Mouse (Mus musculus): ENCODE results near the gene Wrap73. TPM values are rescaled to one million over a fixed set of nuclear protein-coding genes. Genes with fewer than 3 reads are reported as not detected.

The Wrap73 gene
- total RNA-seq, 2 experiments from 2014 or later = 10.9 to 11.6 TPM

GRCm38 (mm10) chr4:154171151-154171930, 29.2 kb downstream of the Wrap73 start:
- intact Hi-C loops (cut with DNase I) = no loop called here
- no peak for DNase-seq (ENCODE audit: low spot score)

GRCm38 (mm10) chr4:154171931-154172604, 29.9 kb downstream of the Wrap73 start:
- DNase-seq (ENCODE audit: low spot score) = no peak
- intact Hi-C loops (cut with DNase I) = no loop called here

- intact Hi-C loops (cut with DNase I) = no loop called here
- DNase-seq (ENCODE audit: low spot score) = no peak
These were observed 35.1 kb downstream of the Wrap73 start for GRCm38 (mm10) chr4:154177257-154177656.

- intact Hi-C loops (cut with DNase I) = no loop called here
- DNase-seq (ENCODE audit: low spot score) = no peak
These were observed 38.8 kb downstream of the Wrap73 start for GRCm38 (mm10) chr4:154181001-154181400.

GRCm38 (mm10) chr4:154183566-154183965, 41.4 kb downstream of the Wrap73 start:
- DNase-seq (ENCODE audit: low spot score) = no peak
- intact Hi-C loops (cut with DNase I) = no loop called here

GRCm38 (mm10) chr4:154185001-154185400, 42.8 kb downstream of the Wrap73 start:
- intact Hi-C loops (cut with DNase I) = no loop called here
- no peak for DNase-seq (ENCODE audit: low spot score)

GRCm38 (mm10) chr4:154186002-154186537, 43.9 kb downstream of the Wrap73 start:
- DNase-seq (ENCODE audit: low spot score) = no peak
- intact Hi-C loops (cut with DNase I) = no loop called here

- DNase-seq (ENCODE audit: low spot score) = no peak
- intact Hi-C loops (cut with DNase I) = loop anchor here (1.0 kb wide), 1 partner anchor 22 kb away; no protein-coding TSS in a partner anchor
These were observed 46.8 kb downstream of the Wrap73 start for GRCm38 (mm10) chr4:154188948-154189347.

- intact Hi-C loops (cut with DNase I) = no loop called here
- no peak for DNase-seq (ENCODE audit: low spot score)
These were observed 55.8 kb downstream of the Wrap73 start for GRCm38 (mm10) chr4:154197961-154198360.

- intact Hi-C loops (cut with DNase I) = no loop called here
- no peak for DNase-seq (ENCODE audit: low spot score)
These were observed 56.3 kb downstream of the Wrap73 start for GRCm38 (mm10) chr4:154198377-154198961.

GRCm38 (mm10) chr4:154201511-154201910, 59.3 kb downstream of the Wrap73 start:
- no peak for DNase-seq (ENCODE audit: low spot score)
- intact Hi-C loops (cut with DNase I) = no loop called here

GRCm38 (mm10) chr4:154204532-154204931, 62.4 kb downstream of the Wrap73 start:
- DNase-seq (ENCODE audit: low spot score) = no peak
- intact Hi-C loops (cut with DNase I) = no loop called here

GRCm38 (mm10) chr4:154205392-154205791, 63.2 kb downstream of the Wrap73 start:
- intact Hi-C loops (cut with DNase I) = loop anchor here (5.0 kb wide), 2 partner anchors 42 to 97 kb away; partner anchors contain the start of gene Arhgef16

GRCm38 (mm10) chr4:154207261-154207660, 65.1 kb downstream of the Wrap73 start:
- no peak for DNase-seq (ENCODE audit: low spot score)
- intact Hi-C loops (cut with DNase I) = loop anchor here (1.0 to 5.0 kb wide), 5 partner anchors 40 to 142 kb away; partner anchors contain the start of gene Arhgef16

More at GRCm38 (mm10) chr4:154205392-154205791, 63.2 kb downstream of the Wrap73 start:
- peak; percentile 71 for DNase-seq (ENCODE audit: low spot score)

GRCm38 (mm10) chr4:154209054-154209453, 66.9 kb downstream of the Wrap73 start:
- intact Hi-C loops (cut with DNase I) = loop anchor here (5.0 kb wide), 2 partner anchors 38 to 93 kb away; partner anchors contain the start of gene Arhgef16
- no peak for DNase-seq (ENCODE audit: low spot score)

- DNase-seq (ENCODE audit: low spot score) = no peak
- intact Hi-C loops (cut with DNase I) = loop anchor here (5.0 kb wide), 2 partner anchors 37 to 92 kb away; partner anchors contain the start of gene Arhgef16
These were observed 67.7 kb downstream of the Wrap73 start for GRCm38 (mm10) chr4:154209825-154210224.

GRCm38 (mm10) chr4:154211459-154211858, 69.3 kb downstream of the Wrap73 start:
- intact Hi-C loops (cut with DNase I) = no loop called here
- DNase-seq (ENCODE audit: low spot score) = no peak

- DNase-seq (ENCODE audit: low spot score) = peak; percentile 68
- intact Hi-C loops (cut with DNase I) = no loop called here
These were observed 71.4 kb downstream of the Wrap73 start for GRCm38 (mm10) chr4:154213586-154213985.

GRCm38 (mm10) chr4:154214075-154214474, 71.9 kb downstream of the Wrap73 start:
- intact Hi-C loops (cut with DNase I) = no loop called here

More at GRCm38 (mm10) chr4:154214075-154214474, 71.9 kb downstream of the Wrap73 start:
- no peak for DNase-seq (ENCODE audit: low spot score)

Data from heart, postnatal 25 days (tissue).